Mouse (Mus musculus): ENCODE results near the gene Csf3.

- TF ChIP-seq MYOG (IDR thresholded peaks at IDR 0.05; ENCODE audit: control insufficient read depth in 1 of 3, insufficient read depth in 1 of 3, insufficient read length in 2 of 3, low read depth in 2 of 3): no peak
- TF ChIP-seq POLR2A (IDR thresholded peaks at IDR 0.05; ENCODE audit: insufficient read length, low read depth): no peak
- no peak for TF ChIP-seq POLR2AphosphoS2 (IDR thresholded peaks at IDR 0.05; ENCODE audit: insufficient read length, low read depth)
- no peak for TF ChIP-seq SRF (IDR thresholded peaks at IDR 0.05; ENCODE audit: control insufficient read depth, insufficient read length, low read depth)
- no peak for TF ChIP-seq MYOD1 (IDR thresholded peaks at IDR 0.05; ENCODE audit: control insufficient read depth in 1 of 3, insufficient read length in 2 of 3, low read depth in 2 of 3)
- no peak for TF ChIP-seq CEBPB (IDR thresholded peaks at IDR 0.05; ENCODE audit: insufficient read depth, poor library complexity, severe bottlenecking)
- TF ChIP-seq TCF12 (IDR thresholded peaks at IDR 0.05; ENCODE audit: insufficient read depth, poor library complexity, severe bottlenecking): no peak
- TF ChIP-seq E2F4 (IDR thresholded peaks at IDR 0.05; ENCODE audit: insufficient read depth): no peak
Observed at GRCm38 (mm10) chr11:98686976-98687375, 14.1 kb upstream of the Csf3 start.
